Mouse (Mus musculus) stomach, embryonic 14.5 days (tissue): ENCODE measurements around the gene Wdfy2. TPM values are rescaled to one million over a fixed set of nuclear protein-coding genes. Genes with fewer than 3 reads are reported as not detected.

Experiments used
- ATAC-seq: fragments of 200-750 bp; cut with Nextera tagmentation; 2 replicates; pipeline ENCODE4 v1.8.0; 2017; ENCODE audit warnings: low read depth, moderate TSS enrichment; ENCODE audit not compliant: insufficient number of reproducible peaks, insufficient read depth, low FRiP score
- H3K27ac ChIP-seq: fragments of 300-500 bp; sonication (generic); 2 replicates; pipeline ENCODE4 v1.5.1; 2014; ENCODE audit warnings: mild to moderate bottlenecking, low read length, moderate library complexity, mixed read lengths
- H3K27me3 ChIP-seq: fragments of 300-500 bp; sonication (generic); 2 replicates; pipeline ENCODE4 v1.6.1; 2014; ENCODE audit warnings: low read length, control low read depth, mixed read lengths; ENCODE audit not compliant: control insufficient read depth, insufficient read depth
- H3K36me3 ChIP-seq: fragments of 300-500 bp; sonication (generic); 2 replicates; pipeline ENCODE4 v1.6.1; 2014; ENCODE audit warnings: mild to moderate bottlenecking, control low read depth, low read length, moderate library complexity, mixed read lengths; ENCODE audit not compliant: control insufficient read depth, insufficient read depth
- H3K4me1 ChIP-seq: fragments of 300-500 bp; sonication (generic); 2 replicates; pipeline ENCODE4 v1.6.1; 2014; ENCODE audit warnings: low read length, control low read depth, mixed read lengths; ENCODE audit not compliant: control insufficient read depth, insufficient read depth
- H3K4me2 ChIP-seq: fragments of 300-500 bp; sonication (generic); replicated peaks from 2 replicates; pipeline ENCODE4 v1.6.1; 2014; ENCODE audit warnings: low read depth, low read length, control low read depth
- H3K4me3 ChIP-seq: fragments of 300-500 bp; sonication (generic); 2 replicates; pipeline ENCODE4 v1.5.1; 2014; ENCODE audit warnings: low read depth, low read length, control low read depth
- H3K9ac ChIP-seq: fragments of 300-500 bp; sonication (generic); replicated peaks from 2 replicates; pipeline ENCODE4 v1.6.1; 2014; ENCODE audit warnings: low read depth, mild to moderate bottlenecking, control low read depth, low read length, moderate library complexity, mixed read lengths
- H3K9me3 ChIP-seq: fragments of 300-500 bp; sonication (generic); 2 replicates; pipeline ENCODE4 v1.6.1; 2016; ENCODE audit warnings: low read depth, low read length, control low read depth; ENCODE audit not compliant: control insufficient read depth
- WGBS: fragments of 180-500 bp; shearing (Covaris S2); extraction: QIAGEN DNeasy Blood & Tissue Kit; methylation state at CpG from one replicate; pipeline ENCODE4 v1.1.7; 2014; 5-methylcytosine and 5-hydroxymethylcytosine counted together
- microRNA-seq: library from miRNA; unstranded; fragments of <30 nt; microRNA quantifications from one replicate; pipeline ENCODE4, GENCODE M21; 2016
- polyA plus RNA-seq: library from polyadenylated mRNA; unstranded; fragments of >200 nt; fragmentation: Nextera tagmentation; extraction: Ambion mirVana; gene quantifications from 2 replicates; pipeline ENCODE4 v1.2.1, GENCODE M21; 2014

The Wdfy2 gene
- polyA plus RNA-seq, 1 experiment from 2014 or later: 9.4 TPM

GRCm38 (mm10) chr14:63002588-63002987 is 165.1 kb downstream of the Wdfy2 start:
- H3K4me2 ChIP-seq: no peak overlapping the region
- 60% methylated on average over 2 of the region's 2 CpGs for WGBS
- no peak overlapping the region for H3K27ac ChIP-seq
- H3K27me3 ChIP-seq: no peaks in the 10 kb centered on the region
- no peaks in the 10 kb centered on the region for H3K9me3 ChIP-seq
- H3K4me1 ChIP-seq: no peaks in the 10 kb centered on the region
- no peak overlapping the region for H3K4me3 ChIP-seq
- no peak for ATAC-seq
- no peak overlapping the region for H3K9ac ChIP-seq
- no peaks in the 10 kb centered on the region for H3K36me3 ChIP-seq

Small RNA genes lying within 50 kb of the gene (microRNA-seq; reads per million reads assigned to microRNA genes)
- gene Mir6541 (not detected), gene Mir8098 (not detected)

Other genes with a start within 250 kb of the Wdfy2 start
- not detected in 2 replicates for gene Serpine3, start 174.0 kb upstream of the Wdfy2 start, polyA plus RNA-seq
- 36.6 and 39.3 TPM in 2 replicates for gene Ints6, start 76.5 kb upstream of the Wdfy2 start, polyA plus RNA-seq
- not detected in 2 replicates for gene Defb48, start 146.8 kb downstream of the Wdfy2 start, polyA plus RNA-seq
- gene Defb47, start 160.4 kb downstream of the Wdfy2 start, polyA plus RNA-seq: not detected in 2 replicates
- not detected in 2 replicates for gene Defb43, start 174.1 kb downstream of the Wdfy2 start, polyA plus RNA-seq
- 0.35 TPM in 1 of 2 replicates, not detected in the other for gene Defb42, start 209.3 kb downstream of the Wdfy2 start, polyA plus RNA-seq
- gene Defb30, start 212.3 kb downstream of the Wdfy2 start, polyA plus RNA-seq: not detected in 2 replicates